Mouse (Mus musculus): ENCODE measurements around the gene Cdc42ep3. TPM values are rescaled to one million over a fixed set of nuclear protein-coding genes. Genes with fewer than 3 reads are reported as not detected.

Cdc42ep3 gene
- total RNA-seq, 1 experiment, result 13.7 TPM

DNA sequence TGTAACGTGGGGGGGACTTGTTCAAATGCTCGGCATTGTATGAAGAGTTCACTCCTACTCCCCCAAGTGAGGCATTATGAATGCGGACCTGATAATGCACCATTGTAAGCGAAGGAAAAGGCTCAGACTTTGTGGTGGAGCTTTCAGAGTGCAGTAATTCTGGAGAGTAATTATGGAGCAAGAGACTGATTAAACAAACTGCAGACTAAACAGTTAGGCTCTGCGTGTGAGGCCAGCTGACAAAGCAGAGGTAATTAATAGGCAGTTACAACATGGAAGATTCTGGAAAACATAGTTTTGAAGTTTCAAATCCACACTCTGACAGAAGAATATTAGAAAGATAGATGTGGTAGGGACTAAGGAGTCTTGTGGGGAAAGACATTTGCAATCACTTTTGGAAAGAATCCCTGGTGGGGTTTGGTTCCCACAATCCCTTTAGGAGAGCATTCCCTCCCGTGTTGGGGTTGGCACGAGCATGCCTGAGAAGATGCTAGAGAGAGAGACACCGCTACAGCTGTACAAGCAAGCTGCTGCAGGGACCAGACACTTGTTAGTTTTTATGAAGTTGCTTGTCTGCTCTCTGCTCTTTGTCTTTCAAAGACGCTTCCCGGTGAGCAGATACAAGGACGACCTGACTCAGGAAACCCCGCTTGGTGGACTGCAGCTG is 37.7 kb downstream of the Cdc42ep3 start:
- Histone ChIP-seq H3K27ac (ENCODE audit: insufficient read depth, low read depth, low read length, poor library complexity, severe bottlenecking) (no peak overlapping the region), H3K9ac (ENCODE audit: insufficient read depth, low read depth, low read length, poor library complexity, severe bottlenecking) (no peak overlapping the region), H3K4me1 (ENCODE audit: control insufficient read depth in 2 of 2, insufficient read depth in 2 of 2, low read length in 2 of 2, poor library complexity in 1 of 2) (no peaks in the 10 kb centered on the region), H3K36me3 (ENCODE audit: control insufficient read depth, insufficient read depth, low read length, poor library complexity, severe bottlenecking) (no peaks in the 10 kb centered on the region), H3K4me3 (ENCODE audit: insufficient read depth in 1 of 2, low read depth in 1 of 2, low read length in 2 of 2, poor library complexity in 1 of 2, severe bottlenecking in 1 of 2) (no peak overlapping the region), H3K9me3 (ENCODE audit: control insufficient read depth, insufficient read depth, low read depth, low read length) (no peaks in the 10 kb centered on the region)
- in situ Hi-C loops (cut with MboI; ENCODE audit: low sequenced_read_pairs in 2 of 2, unreplicated experiment in 2 of 2), result no loop called here
- TF ChIP-seq ZNF384 (IDR thresholded peaks at IDR 0.05; ENCODE audit: low read depth, low read length), result no peak
- TF ChIP-seq ZC3H11A (IDR thresholded peaks at IDR 0.05; ENCODE audit: borderline replicate concordance, low read depth, low read length), result no peak
- TF ChIP-seq CHD2 (IDR thresholded peaks at IDR 0.05; ENCODE audit: low read depth, low read length), result no peak
- no peak for TF ChIP-seq HCFC1 (IDR thresholded peaks at IDR 0.05; ENCODE audit: borderline replicate concordance, insufficient read depth, low read length)
- no peak for TF ChIP-seq MAFK (IDR thresholded peaks at IDR 0.05; ENCODE audit: insufficient read depth, low read depth, low read length)
- no peak for DNase-seq (ENCODE audit: low read depth, low spot score)

DNA sequence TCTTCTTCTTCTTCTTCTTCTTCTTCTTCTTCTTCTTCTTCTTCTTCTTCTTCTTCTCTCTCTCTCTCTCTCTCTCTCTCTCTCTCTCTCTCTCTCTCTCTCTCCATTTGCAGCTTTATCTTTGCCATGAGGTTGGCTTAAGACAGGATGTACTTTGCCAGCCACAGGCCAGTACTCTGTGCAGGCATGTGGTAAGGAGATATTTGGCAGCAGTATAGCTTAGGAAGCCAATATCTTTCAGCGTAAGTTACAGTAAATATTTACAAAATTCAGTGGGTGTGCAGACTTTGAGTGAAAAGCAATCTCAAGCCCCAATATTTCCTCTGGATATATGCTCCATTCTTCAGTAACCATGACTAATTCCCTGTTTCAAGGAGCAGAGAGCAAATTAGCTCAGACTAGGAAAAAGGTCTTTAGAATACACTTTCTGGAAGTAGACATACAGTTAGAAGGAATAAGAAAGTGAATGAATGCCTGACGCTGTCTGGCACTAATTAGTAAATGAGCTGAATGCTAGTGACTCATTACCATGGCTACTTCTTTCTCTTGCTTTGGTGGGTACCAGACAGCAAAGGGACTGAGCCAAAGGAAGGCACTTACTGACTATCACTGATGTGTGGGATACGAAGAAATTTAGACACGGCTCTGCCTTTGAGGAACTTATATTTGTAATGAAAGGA is 39.3 kb downstream of the Cdc42ep3 start:
- Histone ChIP-seq H3K9ac (ENCODE audit: insufficient read depth, low read depth, low read length, poor library complexity, severe bottlenecking) (no peak overlapping the region), H3K9me3 (ENCODE audit: control insufficient read depth, insufficient read depth, low read depth, low read length) (no peaks in the 10 kb centered on the region), H3K27ac (ENCODE audit: insufficient read depth, low read depth, low read length, poor library complexity, severe bottlenecking) (no peak overlapping the region), H3K4me1 (ENCODE audit: control insufficient read depth in 2 of 2, insufficient read depth in 2 of 2, low read length in 2 of 2, poor library complexity in 1 of 2) (no peaks in the 10 kb centered on the region), H3K4me3 (ENCODE audit: insufficient read depth in 1 of 2, low read depth in 1 of 2, low read length in 2 of 2, poor library complexity in 1 of 2, severe bottlenecking in 1 of 2) (no peak overlapping the region), H3K36me3 (ENCODE audit: control insufficient read depth, insufficient read depth, low read length, poor library complexity, severe bottlenecking) (no peaks in the 10 kb centered on the region)
- DNase-seq (ENCODE audit: low read depth, low spot score), result no peak
- TF ChIP-seq MAFK (IDR thresholded peaks at IDR 0.05; ENCODE audit: insufficient read depth, low read depth, low read length), result no peak
- TF ChIP-seq HCFC1 (IDR thresholded peaks at IDR 0.05; ENCODE audit: borderline replicate concordance, insufficient read depth, low read length), result no peak
- no peak for TF ChIP-seq ZNF384 (IDR thresholded peaks at IDR 0.05; ENCODE audit: low read depth, low read length)
- no peak for TF ChIP-seq ZC3H11A (IDR thresholded peaks at IDR 0.05; ENCODE audit: borderline replicate concordance, low read depth, low read length)
- no peak for TF ChIP-seq CHD2 (IDR thresholded peaks at IDR 0.05; ENCODE audit: low read depth, low read length)
- in situ Hi-C loops (cut with MboI; ENCODE audit: low sequenced_read_pairs in 2 of 2, unreplicated experiment in 2 of 2), result no loop called here

DNA sequence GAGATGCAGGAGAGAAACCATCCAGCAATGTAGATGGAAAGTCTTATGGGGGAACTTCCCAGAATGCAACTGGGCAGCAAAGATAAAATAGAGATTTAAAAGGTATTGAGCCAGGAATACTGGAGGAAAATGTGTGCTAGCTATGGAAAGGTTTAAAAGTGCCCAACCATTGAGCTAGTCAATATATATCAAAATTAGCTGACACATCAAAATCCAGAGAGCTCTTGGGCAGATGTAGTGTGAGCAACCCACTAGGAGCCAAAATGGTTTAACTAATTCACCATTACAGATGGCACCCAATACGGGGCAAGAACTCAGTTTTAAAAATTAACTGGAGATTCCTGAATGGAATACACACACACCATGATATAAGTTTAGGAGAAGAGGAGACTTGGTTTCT is 44.4 kb downstream of the Cdc42ep3 start:
- Histone ChIP-seq H3K4me3 (ENCODE audit: insufficient read depth in 1 of 2, low read depth in 1 of 2, low read length in 2 of 2, poor library complexity in 1 of 2, severe bottlenecking in 1 of 2) (no peak overlapping the region), H3K9ac (ENCODE audit: insufficient read depth, low read depth, low read length, poor library complexity, severe bottlenecking) (no peak overlapping the region), H3K27ac (ENCODE audit: insufficient read depth, low read depth, low read length, poor library complexity, severe bottlenecking) (no peak overlapping the region), H3K36me3 (ENCODE audit: control insufficient read depth, insufficient read depth, low read length, poor library complexity, severe bottlenecking) (no peaks in the 10 kb centered on the region), H3K4me1 (ENCODE audit: control insufficient read depth in 2 of 2, insufficient read depth in 2 of 2, low read length in 2 of 2, poor library complexity in 1 of 2) (no peaks in the 10 kb centered on the region), H3K9me3 (ENCODE audit: control insufficient read depth, insufficient read depth, low read depth, low read length) (no peaks in the 10 kb centered on the region)
- in situ Hi-C loops (cut with MboI; ENCODE audit: low sequenced_read_pairs in 2 of 2, unreplicated experiment in 2 of 2), result no loop called here
- peak; percentile 71; the same call in 1 of the 2 replicates for TF ChIP-seq MAFK (IDR thresholded peaks at IDR 0.05; ENCODE audit: insufficient read depth, low read depth, low read length)
- TF ChIP-seq CHD2 (IDR thresholded peaks at IDR 0.05; ENCODE audit: low read depth, low read length), result no peak
- no peak for TF ChIP-seq ZNF384 (IDR thresholded peaks at IDR 0.05; ENCODE audit: low read depth, low read length)
- DNase-seq (ENCODE audit: low read depth, low spot score), result no peak

DNA sequence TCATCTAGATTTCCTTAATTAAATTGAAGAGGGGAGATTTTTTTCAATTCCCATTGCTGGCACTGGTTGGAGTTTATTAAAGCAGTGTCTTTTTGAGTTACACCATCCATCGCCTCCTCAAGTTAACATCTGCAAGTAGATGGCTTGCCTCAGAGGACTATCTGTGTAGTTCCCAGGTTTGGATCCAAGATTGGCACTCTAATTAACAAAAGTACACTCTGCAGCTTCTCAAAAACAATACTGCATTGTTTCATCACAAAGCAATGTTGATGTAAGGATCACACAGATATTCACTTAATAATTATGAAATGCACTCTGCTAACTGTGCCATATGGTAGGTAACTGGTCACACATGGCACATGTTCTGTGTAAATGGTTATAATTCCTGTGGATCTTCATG is 45.4 kb downstream of the Cdc42ep3 start:
- no peak overlapping the region for H3K4me3 ChIP-seq (ENCODE audit: insufficient read depth in 1 of 2, low read depth in 1 of 2, low read length in 2 of 2, poor library complexity in 1 of 2, severe bottlenecking in 1 of 2)
- H3K36me3 ChIP-seq (ENCODE audit: control insufficient read depth, insufficient read depth, low read length, poor library complexity, severe bottlenecking), result no peaks in the 10 kb centered on the region
- TF ChIP-seq ZNF384 (IDR thresholded peaks at IDR 0.05; ENCODE audit: low read depth, low read length) (no peak), HCFC1 (IDR thresholded peaks at IDR 0.05; ENCODE audit: borderline replicate concordance, insufficient read depth, low read length) (no peak), ZC3H11A (IDR thresholded peaks at IDR 0.05; ENCODE audit: borderline replicate concordance, low read depth, low read length) (no peak)
- no peaks in the 10 kb centered on the region for H3K4me1 ChIP-seq (ENCODE audit: control insufficient read depth in 2 of 2, insufficient read depth in 2 of 2, low read length in 2 of 2, poor library complexity in 1 of 2)
- H3K9me3 ChIP-seq (ENCODE audit: control insufficient read depth, insufficient read depth, low read depth, low read length), result no peaks in the 10 kb centered on the region
- H3K9ac ChIP-seq (ENCODE audit: insufficient read depth, low read depth, low read length, poor library complexity, severe bottlenecking), result no peak overlapping the region
- in situ Hi-C loops (cut with MboI; ENCODE audit: low sequenced_read_pairs in 2 of 2, unreplicated experiment in 2 of 2), result no loop called here
- H3K27ac ChIP-seq (ENCODE audit: insufficient read depth, low read depth, low read length, poor library complexity, severe bottlenecking), result no peak overlapping the region
- DNase-seq (ENCODE audit: low read depth, low spot score), result no peak
